Mouse (Mus musculus) midbrain, embryonic 15.5 days (tissue): ENCODE results near the gene Fam53a. TPM values are rescaled to one million over a fixed set of nuclear protein-coding genes. Genes with fewer than 3 reads are reported as not detected.

ENCODE experiments used
- ATAC-seq: fragments of 200-750 bp; cut with Nextera tagmentation; replicated peaks from 2 replicates; pipeline ENCODE4 v1.8.0; 2017; ENCODE audit warnings: moderate TSS enrichment
- H3K27ac ChIP-seq: fragments of 300-500 bp; sonication (generic); 2 replicates; pipeline ENCODE4 v1.5.1; 2015; ENCODE audit warnings: mild to moderate bottlenecking, inconsistent platforms
- H3K27me3 ChIP-seq: fragments of 300-500 bp; sonication (generic); replicated peaks from 2 replicates; pipeline ENCODE4 v1.6.1; 2015; ENCODE audit warnings: inconsistent platforms
- H3K36me3 ChIP-seq: fragments of 300-500 bp; sonication (generic); replicated peaks from 2 replicates; pipeline ENCODE4 v1.6.1; 2015; ENCODE audit warnings: inconsistent platforms
- H3K4me1 ChIP-seq: fragments of 300-500 bp; sonication (generic); 2 replicates; pipeline ENCODE4 v1.6.1; 2015; ENCODE audit warnings: inconsistent platforms
- H3K4me2 ChIP-seq: fragments of 300-500 bp; sonication (generic); 2 replicates; pipeline ENCODE4 v1.6.1; 2015; ENCODE audit warnings: inconsistent platforms, mild to moderate bottlenecking, moderate library complexity
- H3K4me3 ChIP-seq: fragments of 300-500 bp; sonication (generic); 2 replicates; pipeline ENCODE4 v1.5.1; 2015; ENCODE audit warnings: mild to moderate bottlenecking, inconsistent platforms
- H3K9ac ChIP-seq: fragments of 300-500 bp; sonication (generic); 2 replicates; pipeline ENCODE4 v1.6.1; 2015; ENCODE audit warnings: mild to moderate bottlenecking, inconsistent platforms
- H3K9me3 ChIP-seq: fragments of 300-500 bp; sonication (generic); 2 replicates; pipeline ENCODE4 v1.6.1; 2016; ENCODE audit warnings: inconsistent platforms
- WGBS: fragments of 180-500 bp; shearing (Covaris S2); methylation state at CpG from one replicate; pipeline ENCODE4 v1.1.7; 2015; ENCODE audit warnings: mixed read lengths; 5-methylcytosine and 5-hydroxymethylcytosine counted together
- polyA plus RNA-seq: library from polyadenylated mRNA; unstranded; fragments of >200 nt; fragmentation: Nextera tagmentation; extraction: Ambion mirVana; gene quantifications from 2 replicates; pipeline ENCODE4 v1.2.1, GENCODE M21; 2015

Gene Fam53a
- polyA plus RNA-seq, 1 experiment from 2014 or later = 31.5 TPM

- Histone ChIP-seq H3K4me1 (peaks cover 24% of the 10 kb centered on the region), H3K4me3 (peak overlapping the region; percentile 68), H3K4me2 (peak overlapping the region; percentile 97), H3K9ac (peak overlapping the region; percentile 58), H3K27me3 (no peaks in the 10 kb centered on the region), H3K27ac (peak overlapping the region; percentile 93), H3K9me3 (no peaks in the 10 kb centered on the region), H3K36me3 (no peaks in the 10 kb centered on the region)
- WGBS = under 1% methylated on average over 24 of the region's 24 CpGs
- ATAC-seq = 0 out of 2 replicates have a peak, but pooled peaks have one; percentile 0
These were observed 575 bp downstream of the Fam53a start for GRCm38 (mm10) chr5:33628820-33629300.

- H3K36me3 ChIP-seq = no peaks in the 10 kb centered on the region
- no peaks in the 10 kb centered on the region for H3K9me3 ChIP-seq
- H3K4me1 ChIP-seq = peaks cover 24% of the 10 kb centered on the region
- no peaks in the 10 kb centered on the region for H3K27me3 ChIP-seq
- ATAC-seq = no peak
- peak overlapping the region; percentile 68; the same call in 1 of the 2 replicates for H3K4me3 ChIP-seq
- peak overlapping the region; percentile 97 for H3K4me2 ChIP-seq
- 52% methylated on average over 4 of the region's 4 CpGs for WGBS
- no peak overlapping the region for H3K27ac ChIP-seq
- no peak overlapping the region for H3K9ac ChIP-seq
These were observed 1.5 kb downstream of the Fam53a start for GRCm38 (mm10) chr5:33627968-33628367.

GRCm38 (mm10) chr5:33623766-33624165 is 5.7 kb downstream of the Fam53a start:
- no peak overlapping the region for H3K4me3 ChIP-seq
- no peak for ATAC-seq
- H3K9me3 ChIP-seq = no peaks in the 10 kb centered on the region
- peaks cover 10% of the 10 kb centered on the region for H3K4me1 ChIP-seq
- H3K27me3 ChIP-seq = no peaks in the 10 kb centered on the region
- H3K36me3 ChIP-seq = no peaks in the 10 kb centered on the region
- H3K27ac ChIP-seq = no peak overlapping the region
- WGBS = 89% methylated on average over 3 of the region's 3 CpGs
- no peak overlapping the region for H3K9ac ChIP-seq
- no peak overlapping the region for H3K4me2 ChIP-seq

GRCm38 (mm10) chr5:33622671-33623070 is 6.8 kb downstream of the Fam53a start:
- no peak for ATAC-seq
- no peak overlapping the region for H3K9ac ChIP-seq
- no peaks in the 10 kb centered on the region for H3K27me3 ChIP-seq
- H3K4me3 ChIP-seq = no peak overlapping the region
- H3K4me1 ChIP-seq = peaks cover under 1% of the 10 kb centered on the region; the same call in 1 of the 2 replicates
- no peaks in the 10 kb centered on the region for H3K36me3 ChIP-seq
- H3K9me3 ChIP-seq = no peaks in the 10 kb centered on the region
- WGBS = 93% methylated on average over 2 of the region's 2 CpGs
- no peak overlapping the region for H3K4me2 ChIP-seq
- no peak overlapping the region for H3K27ac ChIP-seq

- Histone ChIP-seq H3K36me3 (no peaks in the 10 kb centered on the region), H3K4me3 (no peak overlapping the region), H3K27me3 (no peaks in the 10 kb centered on the region), H3K4me2 (no peak overlapping the region), H3K4me1 (no peaks in the 10 kb centered on the region), H3K9me3 (no peaks in the 10 kb centered on the region), H3K27ac (no peak overlapping the region), H3K9ac (no peak overlapping the region)
- WGBS = 91% methylated on average over 6 of the region's 6 CpGs
- no peak for ATAC-seq
These were observed 15.0 kb downstream of the Fam53a start for GRCm38 (mm10) chr5:33614391-33614790.

GRCm38 (mm10) chr5:33611795-33612194 is 17.6 kb downstream of the Fam53a start:
- 97% methylated on average over 1 of the region's 1 CpGs for WGBS
- H3K4me3 ChIP-seq = no peak overlapping the region
- H3K9ac ChIP-seq = no peak overlapping the region

GRCm38 (mm10) chr5:33609226-33609625 is 20.2 kb downstream of the Fam53a start:
- Histone ChIP-seq H3K9ac (no peak overlapping the region), H3K36me3 (peaks cover 11% of the 10 kb centered on the region; the same call in 1 of the 2 replicates), H3K4me2 (no peak overlapping the region), H3K9me3 (no peaks in the 10 kb centered on the region), H3K27ac (no peak overlapping the region), H3K4me1 (no peaks in the 10 kb centered on the region), H3K4me3 (no peak overlapping the region), H3K27me3 (no peaks in the 10 kb centered on the region)
- WGBS = 96% methylated on average over 1 of the region's 1 CpGs
- ATAC-seq = no peak

More at GRCm38 (mm10) chr5:33611795-33612194, 17.6 kb downstream of the Fam53a start:
- Histone ChIP-seq H3K4me1 (no peaks in the 10 kb centered on the region), H3K36me3 (peaks cover 11% of the 10 kb centered on the region; the same call in 1 of the 2 replicates), H3K9me3 (no peaks in the 10 kb centered on the region), H3K27me3 (no peaks in the 10 kb centered on the region), H3K27ac (no peak overlapping the region), H3K4me2 (no peak overlapping the region)
- no peak for ATAC-seq

GRCm38 (mm10) chr5:33607434-33607833 is 22.0 kb downstream of the Fam53a start:
- Histone ChIP-seq H3K9me3 (no peaks in the 10 kb centered on the region), H3K27me3 (no peaks in the 10 kb centered on the region), H3K4me1 (no peaks in the 10 kb centered on the region), H3K27ac (no peak overlapping the region), H3K4me3 (no peak overlapping the region), H3K36me3 (peaks cover 11% of the 10 kb centered on the region; the same call in 1 of the 2 replicates), H3K4me2 (no peak overlapping the region), H3K9ac (no peak overlapping the region)
- ATAC-seq = no peak
- 97% methylated on average over 15 of the region's 15 CpGs for WGBS

GRCm38 (mm10) chr5:33606631-33607030 is 22.8 kb downstream of the Fam53a start:
- Histone ChIP-seq H3K27me3 (no peaks in the 10 kb centered on the region), H3K9me3 (no peaks in the 10 kb centered on the region), H3K4me1 (no peaks in the 10 kb centered on the region), H3K36me3 (peaks cover 11% of the 10 kb centered on the region; the same call in 1 of the 2 replicates), H3K4me3 (no peak overlapping the region), H3K27ac (no peak overlapping the region), H3K9ac (no peak overlapping the region), H3K4me2 (no peak overlapping the region)
- no peak for ATAC-seq
- WGBS = 75% methylated on average over 7 of the region's 7 CpGs

- no peaks in the 10 kb centered on the region for H3K9me3 ChIP-seq
These were observed 24.1 kb downstream of the Fam53a start for GRCm38 (mm10) chr5:33605314-33605713.

GRCm38 (mm10) chr5:33593620-33594019 is 35.8 kb downstream of the Fam53a start:
- Histone ChIP-seq H3K4me2 (no peak overlapping the region), H3K27me3 (no peaks in the 10 kb centered on the region), H3K9me3 (no peaks in the 10 kb centered on the region), H3K9ac (no peak overlapping the region), H3K4me1 (no peaks in the 10 kb centered on the region), H3K27ac (no peak overlapping the region), H3K4me3 (no peak overlapping the region), H3K36me3 (no peaks in the 10 kb centered on the region)
- ATAC-seq = no peak
- 47% methylated on average over 2 of the region's 2 CpGs for WGBS

More at GRCm38 (mm10) chr5:33605314-33605713, 24.1 kb downstream of the Fam53a start:
- H3K4me1 ChIP-seq = no peaks in the 10 kb centered on the region
- H3K9ac ChIP-seq = no peak overlapping the region
- whole genome bisulfite sequencing = 88% methylated on average over 5 of the region's 5 CpGs
- no peak overlapping the region for H3K4me2 ChIP-seq
- H3K4me3 ChIP-seq = no peak overlapping the region
- H3K36me3 ChIP-seq = peaks cover 11% of the 10 kb centered on the region; the same call in 1 of the 2 replicates
- no peaks in the 10 kb centered on the region for H3K27me3 ChIP-seq
- no peak overlapping the region for H3K27ac ChIP-seq
- ATAC-seq = no peak

- ATAC-seq = peak; percentile 82
- H3K4me2 ChIP-seq = no peak overlapping the region
- H3K9me3 ChIP-seq = no peaks in the 10 kb centered on the region
- no peaks in the 10 kb centered on the region for H3K27me3 ChIP-seq
- WGBS = 71% methylated on average over 5 of the region's 5 CpGs
- no peaks in the 10 kb centered on the region for H3K4me1 ChIP-seq
- no peak overlapping the region for H3K4me3 ChIP-seq
- no peak overlapping the region for H3K27ac ChIP-seq
- H3K36me3 ChIP-seq = no peaks in the 10 kb centered on the region
- H3K9ac ChIP-seq = no peak overlapping the region
These were observed 40.1 kb downstream of the Fam53a start for GRCm38 (mm10) chr5:33589221-33589888.

GRCm38 (mm10) chr5:33588066-33588465 is 41.4 kb downstream of the Fam53a start:
- no peaks in the 10 kb centered on the region for H3K27me3 ChIP-seq
- H3K4me2 ChIP-seq = no peak overlapping the region
- no peak overlapping the region for H3K27ac ChIP-seq
- no peak overlapping the region for H3K4me3 ChIP-seq
- no peaks in the 10 kb centered on the region for H3K4me1 ChIP-seq
- no peaks in the 10 kb centered on the region for H3K36me3 ChIP-seq
- no peak for ATAC-seq
- 86% methylated on average over 3 of the region's 3 CpGs for WGBS
- H3K9ac ChIP-seq = no peak overlapping the region
- H3K9me3 ChIP-seq = no peaks in the 10 kb centered on the region
